Mouse (Mus musculus) heart, embryonic 10.5 days (tissue): ENCODE results near the gene Art4. TPM values are rescaled to one million over a fixed set of nuclear protein-coding genes. Genes with fewer than 3 reads are reported as not detected.

ENCODE experiments used
- DNase-seq: peaks from one replicate; pipeline ENCODE4 v3.0.0-alpha.2; 2017; ENCODE audit warnings: low spot score
- H3K27ac ChIP-seq: fragments of 300-500 bp; sonication (generic); 2 replicates; pipeline ENCODE4 v1.5.1; 2016; ENCODE audit warnings: mild to moderate bottlenecking
- H3K27me3 ChIP-seq: fragments of 300-500 bp; sonication (generic); 2 replicates; pipeline ENCODE4 v1.6.1; 2016; ENCODE audit warnings: mild to moderate bottlenecking; ENCODE audit not compliant: poor library complexity, insufficient read depth, severe bottlenecking
- H3K36me3 ChIP-seq: fragments of 300-500 bp; sonication (generic); 2 replicates; pipeline ENCODE4 v1.6.1; 2016; ENCODE audit warnings: mild to moderate bottlenecking, moderate library complexity
- H3K4me1 ChIP-seq: fragments of 300-500 bp; sonication (generic); 2 replicates; pipeline ENCODE4 v1.6.1; 2016; ENCODE audit warnings: mild to moderate bottlenecking
- H3K4me3 ChIP-seq: fragments of 300-500 bp; sonication (generic); 2 replicates; pipeline ENCODE4 v1.5.1; 2016; ENCODE audit warnings: mild to moderate bottlenecking, moderate library complexity
- H3K9me3 ChIP-seq: fragments of 300-500 bp; sonication (generic); 2 replicates; pipeline ENCODE4 v1.6.1; 2016; ENCODE audit warnings: mild to moderate bottlenecking, moderate library complexity
- WGBS: fragments of 180-500 bp; shearing (Covaris S2); methylation state at CpG from one replicate; pipeline ENCODE4 v1.1.7; 2016; 5-methylcytosine and 5-hydroxymethylcytosine counted together
- polyA plus RNA-seq: library from polyadenylated mRNA; unstranded; fragments of >200 nt; fragmentation: Nextera tagmentation; extraction: Ambion mirVana; gene quantifications from 2 replicates; pipeline ENCODE4 v1.2.1, GENCODE M21; 2016

Art4 gene
- polyA plus RNA-seq, 1 experiment from 2014 or later, result 12.8 TPM

DNA sequence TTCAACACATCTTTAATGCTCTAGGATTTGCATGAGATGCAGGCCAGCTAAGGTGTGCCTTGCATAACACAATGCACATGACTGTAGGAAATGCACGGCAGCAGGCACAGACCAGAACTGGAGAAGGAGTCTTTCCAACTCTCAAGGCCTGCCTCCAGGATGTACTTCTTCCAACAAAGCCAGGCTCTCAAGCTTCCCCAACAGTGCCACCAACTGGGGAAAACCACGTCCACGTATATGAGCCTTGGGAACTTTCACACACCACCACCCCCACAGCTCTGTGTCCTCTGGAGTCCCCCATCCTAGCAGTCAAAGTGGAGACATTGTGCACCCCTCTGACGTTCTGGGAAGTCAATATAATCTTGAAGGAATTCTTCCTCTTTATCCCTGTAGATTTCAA, 44.4 kb downstream of the Art4 start:
- H3K4me3 ChIP-seq, result no peak overlapping the region
- no peak overlapping the region for H3K27ac ChIP-seq
- H3K9me3 ChIP-seq, result no peaks in the 10 kb centered on the region
- H3K27me3 ChIP-seq, result no peaks in the 10 kb centered on the region
- H3K36me3 ChIP-seq, result peaks cover 59% of the 10 kb centered on the region
- 35% methylated on average over 4 of the region's 4 CpGs for WGBS
- no peak for DNase-seq
- peaks cover 11% of the 10 kb centered on the region for H3K4me1 ChIP-seq

DNA sequence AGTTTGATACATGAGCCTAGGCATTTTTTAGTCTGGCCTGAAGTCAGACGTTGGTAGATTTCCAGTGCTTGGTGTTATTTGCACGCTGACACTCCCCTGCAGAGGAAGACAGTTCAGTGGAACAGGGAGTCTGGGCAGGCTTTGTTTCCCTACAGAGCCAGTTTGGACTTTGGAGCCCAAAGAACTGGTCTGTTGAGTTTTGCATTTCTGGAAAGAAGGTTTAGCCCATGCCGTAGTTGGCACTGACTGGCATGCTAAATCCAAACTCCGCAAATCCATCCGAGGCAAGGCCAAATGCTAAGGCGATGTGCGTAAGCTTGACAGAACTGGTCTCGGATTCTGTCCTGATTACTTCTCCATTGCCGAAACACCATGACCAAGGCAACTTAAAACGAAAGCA, 46.3 kb downstream of the Art4 start:
- 90% methylated on average over 10 of the region's 10 CpGs for WGBS
- Histone ChIP-seq H3K9me3 (no peaks in the 10 kb centered on the region), H3K4me3 (no peak overlapping the region), H3K4me1 (peaks cover 17% of the 10 kb centered on the region), H3K36me3 (peaks cover 40% of the 10 kb centered on the region), H3K27ac (no peak overlapping the region), H3K27me3 (no peaks in the 10 kb centered on the region)
- DNase-seq, result no peak

DNA sequence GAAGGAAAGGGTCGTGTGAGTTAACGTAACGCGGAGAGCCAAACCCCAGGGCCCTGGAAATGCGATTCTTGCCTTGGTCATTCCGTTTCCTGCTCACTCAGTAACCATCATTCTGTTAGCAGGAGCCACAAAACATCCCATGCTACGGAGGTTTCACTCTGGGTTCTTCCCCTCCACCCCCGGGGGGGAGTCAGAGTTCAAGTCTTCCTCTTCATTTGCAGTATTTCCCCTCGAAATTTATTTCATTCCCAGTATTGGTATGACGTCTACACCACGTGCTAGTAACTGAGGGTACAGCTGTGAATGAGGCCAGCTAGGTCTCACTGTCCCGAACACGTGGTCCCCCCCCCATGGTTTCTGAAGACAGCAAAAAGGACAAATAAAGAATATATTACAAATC, 47.9 kb downstream of the Art4 start:
- Histone ChIP-seq H3K9me3 (no peaks in the 10 kb centered on the region), H3K36me3 (peaks cover 27% of the 10 kb centered on the region), H3K27ac (no peak overlapping the region), H3K27me3 (no peaks in the 10 kb centered on the region), H3K4me1 (peaks cover 17% of the 10 kb centered on the region), H3K4me3 (peak overlapping the region; percentile 85)
- DNase-seq, result no peak
- 69% methylated on average over 13 of the region's 13 CpGs for WGBS

DNA sequence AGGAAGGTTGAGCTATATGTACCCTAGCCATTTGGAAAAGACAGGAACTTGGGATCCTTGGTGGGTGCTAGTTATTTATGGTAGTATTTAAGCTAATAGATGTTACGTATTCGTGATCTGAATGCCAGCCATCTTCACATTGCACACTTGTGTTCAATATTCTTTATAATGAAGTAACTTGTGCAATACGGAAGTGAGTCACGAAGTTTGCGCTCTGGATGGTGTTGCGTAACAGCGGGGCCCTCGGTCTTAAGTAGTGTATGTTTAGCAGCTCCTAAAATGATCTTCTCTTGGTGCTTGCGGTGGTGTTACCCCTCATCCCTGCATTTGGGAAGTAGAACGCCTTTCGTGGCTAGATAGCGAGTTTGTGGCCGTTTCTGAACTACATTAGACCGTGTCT, 48.5 kb downstream of the Art4 start:
- H3K4me1 ChIP-seq, result peaks cover 17% of the 10 kb centered on the region
- DNase-seq, result no peak
- WGBS, result 25% methylated on average over 14 of the region's 14 CpGs

DNA sequence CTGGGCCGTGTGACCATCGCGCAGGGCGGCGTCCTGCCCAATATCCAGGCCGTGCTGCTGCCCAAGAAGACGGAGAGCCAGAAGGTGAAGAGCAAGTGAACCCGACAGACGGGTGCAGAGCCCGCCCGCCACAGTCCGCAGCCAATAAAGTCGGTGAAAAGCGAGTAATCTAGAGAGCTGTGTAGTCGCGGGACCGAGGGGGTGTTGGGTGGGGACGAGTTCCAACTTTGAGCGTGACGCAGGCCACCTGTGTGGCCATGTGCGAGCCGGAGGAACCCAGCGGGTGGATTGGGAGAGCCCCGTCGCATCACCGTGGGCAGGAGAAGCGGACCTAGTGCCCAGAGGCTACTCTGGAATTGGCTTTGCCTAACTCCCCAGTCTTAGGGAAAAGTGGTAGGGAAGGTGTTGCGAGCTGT, 48.9 kb downstream of the Art4 start:
- peak overlapping the region; percentile 85 for H3K4me3 ChIP-seq
- peak overlapping the region; percentile 87 for H3K27ac ChIP-seq
- no peaks in the 10 kb centered on the region for H3K27me3 ChIP-seq
- no peaks in the 10 kb centered on the region for H3K9me3 ChIP-seq
- WGBS, result under 1% methylated on average over 28 of the region's 28 CpGs
- no peak for DNase-seq
- H3K36me3 ChIP-seq, result peaks cover 16% of the 10 kb centered on the region
- peaks cover 17% of the 10 kb centered on the region for H3K4me1 ChIP-seq

More for the DNA sequence above, 48.5 kb downstream of the Art4 start:
- H3K9me3 ChIP-seq, result no peaks in the 10 kb centered on the region
- peak overlapping the region; percentile 87 for H3K27ac ChIP-seq
- peak overlapping the region; percentile 85 for H3K4me3 ChIP-seq
- H3K36me3 ChIP-seq, result peaks cover 21% of the 10 kb centered on the region
- H3K27me3 ChIP-seq, result no peaks in the 10 kb centered on the region

DNA sequence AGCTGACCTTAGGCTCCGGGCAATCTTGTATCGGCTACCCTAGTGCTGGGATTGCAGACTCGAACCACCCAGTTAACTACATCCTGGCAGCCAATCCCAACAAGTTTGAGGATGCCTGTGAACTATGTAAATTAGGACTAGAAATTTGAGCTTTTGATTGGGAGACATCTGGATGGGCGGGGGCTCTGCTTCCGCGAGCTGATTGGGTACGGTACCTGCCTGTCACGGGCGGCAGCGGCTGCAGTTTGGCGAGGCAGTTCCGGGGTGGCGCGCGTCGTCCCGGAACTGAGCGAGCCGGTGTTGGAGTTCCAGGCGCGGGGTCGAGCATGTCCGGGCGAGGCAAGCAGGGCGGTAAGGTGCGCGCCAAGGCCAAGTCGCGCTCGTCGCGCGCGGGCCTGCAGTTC, 49.5 kb downstream of the Art4 start, which contains the start of gene H2afj:
TSS of gene H2afj (plus strand) at position 231 of the 404 bp plus-strand sequence.
- peak; percentile 98 for DNase-seq
- Histone ChIP-seq H3K4me1 (peaks cover 22% of the 10 kb centered on the region), H3K27me3 (no peaks in the 10 kb centered on the region), H3K36me3 (peaks cover 11% of the 10 kb centered on the region), H3K27ac (peak within 1 kb of the TSS; percentile 87), H3K4me3 (peak within 1 kb of the TSS; percentile 85), H3K9me3 (no peaks in the 10 kb centered on the region)
- WGBS, result under 1% methylated on average over 34 of the region's 34 CpGs

DNA sequence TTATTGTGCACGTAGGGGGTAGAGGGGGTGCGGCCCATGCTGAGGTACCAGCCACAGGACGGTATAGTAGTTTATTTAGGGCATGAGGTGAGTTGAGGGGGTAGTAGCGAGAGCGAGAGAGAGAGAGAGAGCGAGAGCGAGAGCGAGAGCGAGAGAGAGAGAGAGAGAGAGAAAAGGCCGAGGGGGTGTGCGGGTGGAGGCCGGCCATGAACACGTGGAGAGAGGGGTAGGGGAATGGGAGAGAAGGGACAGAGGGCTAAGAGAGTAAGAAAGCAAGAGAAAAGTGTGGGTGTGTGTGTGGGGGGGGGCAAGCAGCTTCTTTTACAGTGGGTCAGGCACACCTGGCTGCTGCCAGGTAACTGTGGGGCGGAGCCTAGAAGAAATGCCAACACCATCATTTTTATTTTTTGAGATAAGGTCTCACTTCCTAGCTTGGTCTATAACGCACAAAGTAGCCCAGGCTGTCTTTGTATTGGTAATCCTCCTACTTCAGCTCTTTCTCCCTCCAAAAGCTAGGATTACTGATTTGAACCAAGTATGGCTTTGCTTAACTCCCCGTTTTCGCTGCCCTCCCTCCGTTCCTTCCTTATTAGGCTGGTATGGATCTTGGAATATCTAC, 50.0 kb downstream of the Art4 start:
- Histone ChIP-seq H3K27ac (peak overlapping the region; percentile 87), H3K4me3 (peak overlapping the region; percentile 85), H3K36me3 (peaks cover 7% of the 10 kb centered on the region), H3K9me3 (no peaks in the 10 kb centered on the region), H3K4me1 (peaks cover 24% of the 10 kb centered on the region), H3K27me3 (no peaks in the 10 kb centered on the region)
- no peak for DNase-seq
- 32% methylated on average over 18 of the region's 18 CpGs for WGBS

DNA sequence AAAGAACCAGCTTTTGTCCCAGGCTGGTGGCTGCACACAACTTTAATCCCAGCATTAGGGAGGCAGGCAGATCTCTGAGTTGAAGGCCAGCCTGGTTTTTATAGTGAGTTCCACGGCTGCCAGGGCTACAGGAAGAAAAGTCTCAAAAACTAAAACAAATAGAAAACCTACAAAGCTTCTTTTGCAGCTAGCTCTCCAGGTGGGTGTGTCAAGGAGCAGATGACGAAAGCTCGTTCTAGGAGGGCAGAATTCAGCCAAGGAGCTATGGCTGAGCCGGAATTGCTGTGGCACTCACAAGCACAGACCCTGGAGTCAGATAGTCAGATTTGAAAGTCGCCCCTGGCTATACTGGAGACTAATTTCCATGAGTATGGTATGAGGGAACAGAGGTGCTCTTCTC, 50.7 kb downstream of the Art4 start:
- no peaks in the 10 kb centered on the region for H3K9me3 ChIP-seq
- H3K4me1 ChIP-seq, result peaks cover 24% of the 10 kb centered on the region
- no peaks in the 10 kb centered on the region for H3K27me3 ChIP-seq
- peak overlapping the region; percentile 87 for H3K27ac ChIP-seq
- 65% methylated on average over 5 of the region's 5 CpGs for WGBS
- no peaks in the 10 kb centered on the region for H3K36me3 ChIP-seq
- no peak for DNase-seq
- H3K4me3 ChIP-seq, result peak overlapping the region; percentile 85

DNA sequence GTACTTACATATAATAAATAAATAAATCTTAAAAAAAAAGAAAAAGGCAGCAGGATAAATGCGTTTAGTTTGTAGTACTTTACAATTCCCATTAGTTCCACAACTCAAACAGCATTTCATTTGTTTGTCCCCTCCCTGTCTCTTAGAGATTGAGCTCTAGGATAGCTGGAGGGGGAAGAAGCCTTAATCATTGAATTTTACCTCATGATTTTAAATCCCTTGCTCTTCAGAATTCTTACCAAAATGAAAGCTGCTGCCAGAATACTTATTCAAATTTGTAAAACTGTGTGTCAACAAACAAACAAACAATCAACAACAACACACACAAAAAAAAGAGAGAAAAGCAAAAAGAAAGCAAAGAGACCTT, 52.1 kb downstream of the Art4 start:
- no peaks in the 10 kb centered on the region for H3K9me3 ChIP-seq
- H3K27ac ChIP-seq, result no peak overlapping the region
- DNase-seq, result no peak
- 75% methylated on average over 1 of the region's 1 CpGs for WGBS
- H3K27me3 ChIP-seq, result no peaks in the 10 kb centered on the region
- peaks cover 24% of the 10 kb centered on the region for H3K4me1 ChIP-seq
- no peak overlapping the region for H3K4me3 ChIP-seq
- no peaks in the 10 kb centered on the region for H3K36me3 ChIP-seq

DNA sequence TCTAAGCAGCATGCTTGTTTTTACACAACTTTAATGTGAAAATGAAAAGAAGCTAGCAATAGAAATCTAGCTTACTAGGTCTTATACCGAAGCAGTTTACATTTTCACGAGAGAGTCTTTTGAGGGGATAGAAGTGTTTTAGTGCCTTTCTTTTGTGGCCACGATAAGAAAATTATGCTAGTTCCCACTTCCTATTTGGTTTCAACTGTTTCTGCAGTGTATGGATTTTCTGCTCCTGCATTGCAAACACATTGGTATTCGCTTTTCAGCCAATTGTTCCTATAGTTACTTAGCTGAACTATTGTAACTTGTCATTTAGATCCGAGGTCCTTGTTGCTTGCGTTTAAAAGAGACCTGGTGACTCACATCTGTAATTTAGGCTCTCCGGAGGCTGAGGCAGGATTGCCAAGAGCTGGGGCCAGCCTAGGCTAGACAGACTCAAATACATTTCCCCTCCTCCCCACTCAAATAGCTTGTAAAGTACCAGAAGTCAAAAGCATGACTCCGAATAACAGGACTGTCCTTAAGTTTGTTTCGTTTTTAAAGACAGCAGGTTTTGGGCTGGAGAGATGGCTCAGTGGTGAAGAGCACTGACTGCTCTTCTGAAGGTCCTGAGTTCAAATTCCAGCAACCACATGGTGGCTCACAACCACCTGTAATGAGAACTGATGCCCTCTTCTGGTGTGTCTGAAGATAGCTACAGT, 52.7 kb downstream of the Art4 start:
- Histone ChIP-seq H3K27me3 (no peaks in the 10 kb centered on the region), H3K4me1 (peaks cover 24% of the 10 kb centered on the region), H3K36me3 (no peaks in the 10 kb centered on the region), H3K9me3 (no peaks in the 10 kb centered on the region), H3K4me3 (peak overlapping the region; percentile 73), H3K27ac (peak overlapping the region; percentile 98)
- WGBS, result 38% methylated on average over 9 of the region's 9 CpGs
- DNase-seq, result no peak

DNA sequence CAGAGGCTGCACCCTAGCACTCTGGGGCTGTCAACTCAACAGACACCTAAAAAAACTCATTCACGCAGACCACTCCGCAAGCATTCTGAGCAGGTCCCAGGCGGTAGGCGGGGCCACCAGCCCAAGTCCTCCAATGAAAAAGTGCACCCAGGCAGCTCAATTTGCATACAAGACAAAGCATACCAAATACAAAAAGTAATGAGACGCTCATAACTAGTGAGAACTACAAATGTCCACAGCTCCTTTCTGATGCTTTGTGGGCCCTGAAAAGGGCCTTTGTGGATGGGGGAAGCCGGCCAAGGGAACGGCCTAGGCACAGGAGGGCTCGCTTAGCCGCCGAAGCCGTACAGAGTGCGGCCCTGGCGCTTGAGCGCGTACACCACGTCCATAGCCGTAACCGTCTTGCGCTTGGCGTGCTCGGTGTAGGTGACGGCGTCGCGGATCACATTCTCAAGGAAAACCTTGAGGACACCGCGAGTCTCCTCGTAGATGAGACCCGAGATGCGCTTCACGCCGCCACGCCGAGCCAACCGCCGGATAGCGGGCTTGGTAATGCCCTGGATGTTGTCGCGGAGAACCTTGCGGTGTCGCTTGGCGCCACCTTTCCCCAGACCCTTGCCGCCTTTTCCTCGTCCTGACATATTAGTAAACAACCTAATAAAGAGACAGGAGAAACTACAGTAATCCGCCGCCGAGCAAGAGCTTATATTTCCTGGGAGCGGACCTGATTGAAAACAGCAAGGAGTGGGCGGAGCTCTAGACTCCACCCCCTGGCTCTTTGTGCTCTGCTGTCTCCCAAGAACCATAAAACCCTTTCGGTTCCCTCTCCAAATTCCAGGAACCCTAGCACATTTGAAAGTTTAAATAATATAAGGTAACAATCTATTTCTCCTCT, 53.5 kb downstream of the Art4 start, which contains the start of gene Hist4h4:
TSS of gene Hist4h4 (minus strand) at position 677 of the 895 bp plus-strand sequence.
- no peaks in the 10 kb centered on the region for H3K27me3 ChIP-seq
- DNase-seq, result peak; percentile 95
- under 1% methylated on average over 50 of the region's 50 CpGs for WGBS
- no peaks in the 10 kb centered on the region for H3K36me3 ChIP-seq
- peak within 1 kb of the TSS; percentile 73 for H3K4me3 ChIP-seq
- peak within 1 kb of the TSS; percentile 98 for H3K27ac ChIP-seq
- peaks cover 16% of the 10 kb centered on the region; the same call in 1 of the 2 replicates for H3K4me1 ChIP-seq
- H3K9me3 ChIP-seq, result no peaks in the 10 kb centered on the region

DNA sequence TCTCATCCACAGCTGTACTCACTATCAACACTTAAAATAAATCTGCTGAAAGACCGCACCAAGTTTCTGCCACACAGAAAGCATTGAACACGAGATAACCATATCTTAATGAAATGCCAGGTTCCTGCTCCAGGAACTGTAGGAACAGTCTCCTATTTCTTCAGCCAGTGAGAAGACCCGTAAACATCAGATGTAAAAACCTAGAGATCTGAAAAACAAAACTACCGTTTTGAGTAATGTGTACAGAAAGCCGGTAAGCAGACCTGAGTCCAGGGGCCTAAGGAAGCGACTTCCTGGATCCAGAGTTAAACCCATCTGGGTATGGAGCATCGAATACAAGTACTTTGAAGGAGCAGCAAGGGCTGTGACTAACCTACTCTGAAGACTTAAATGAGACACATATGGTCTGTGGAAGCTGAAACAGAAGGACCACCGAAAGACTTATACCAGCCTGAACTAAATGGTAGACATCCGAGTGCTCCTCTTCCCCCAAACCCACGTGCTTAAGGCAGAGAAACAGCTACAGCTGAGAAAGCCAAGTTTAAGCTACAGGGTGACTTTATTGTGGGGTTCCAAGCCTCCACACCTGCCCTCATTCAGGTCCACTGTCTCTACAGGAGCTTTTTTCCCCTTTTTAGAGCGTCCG, 54.3 kb downstream of the Art4 start:
- no peak for DNase-seq
- Histone ChIP-seq H3K36me3 (no peaks in the 10 kb centered on the region), H3K27me3 (no peaks in the 10 kb centered on the region), H3K4me1 (peaks cover 13% of the 10 kb centered on the region; the same call in 1 of the 2 replicates), H3K27ac (peak overlapping the region; percentile 98), H3K4me3 (peak overlapping the region; percentile 73), H3K9me3 (no peaks in the 10 kb centered on the region)
- WGBS, result 13% methylated on average over 12 of the region's 12 CpGs
